Mouse (Mus musculus) heart, embryonic 12.5 days (tissue): Measurements from ENCODE around the gene Plxnb1. TPM values are rescaled to one million over a fixed set of nuclear protein-coding genes. Genes with fewer than 3 reads are reported as not detected.

Experiments
- ATAC-seq: fragments of 200-750 bp; cut with Nextera tagmentation; 2 replicates; pipeline ENCODE4 v1.8.0; 2017; ENCODE audit warnings: moderate TSS enrichment, moderate library complexity; ENCODE audit not compliant: insufficient number of reproducible peaks, low FRiP score
- H3K27ac ChIP-seq: fragments of 300-500 bp; sonication (generic); 2 replicates; pipeline ENCODE4 v1.5.1; 2016; ENCODE audit warnings: mild to moderate bottlenecking, moderate library complexity; ENCODE audit not compliant: poor library complexity, severe bottlenecking
- H3K27me3 ChIP-seq: fragments of 300-500 bp; sonication (generic); replicated peaks from 2 replicates; pipeline ENCODE4 v1.6.1; 2016; ENCODE audit warnings: mild to moderate bottlenecking, moderate library complexity
- H3K36me3 ChIP-seq: fragments of 300-500 bp; sonication (generic); 2 replicates; pipeline ENCODE4 v1.6.1; 2016; ENCODE audit warnings: mild to moderate bottlenecking, moderate library complexity
- H3K4me1 ChIP-seq: fragments of 300-500 bp; sonication (generic); replicated peaks from 2 replicates; pipeline ENCODE4 v1.6.1; 2016; ENCODE audit warnings: mild to moderate bottlenecking
- H3K4me2 ChIP-seq: fragments of 300-500 bp; sonication (generic); 2 replicates; pipeline ENCODE4 v1.6.1; 2016; ENCODE audit warnings: mild to moderate bottlenecking, moderate library complexity
- H3K4me3 ChIP-seq: fragments of 300-500 bp; sonication (generic); 2 replicates; pipeline ENCODE4 v1.5.1; 2016; ENCODE audit warnings: mild to moderate bottlenecking
- H3K9ac ChIP-seq: fragments of 300-500 bp; sonication (generic); 2 replicates; pipeline ENCODE4 v1.6.1; 2016; ENCODE audit warnings: mild to moderate bottlenecking, moderate library complexity
- H3K9me3 ChIP-seq: fragments of 300-500 bp; sonication (generic); replicated peaks from 2 replicates; pipeline ENCODE4 v1.6.1; 2016; ENCODE audit warnings: mild to moderate bottlenecking, moderate library complexity
- WGBS: fragments of 180-500 bp; shearing (Covaris S2); methylation state at CpG from one replicate; pipeline ENCODE4 v1.1.7; 2016; 5-methylcytosine and 5-hydroxymethylcytosine counted together
- polyA plus RNA-seq: library from polyadenylated mRNA; unstranded; fragments of >200 nt; fragmentation: Nextera tagmentation; extraction: Ambion mirVana; gene quantifications from 2 replicates; pipeline ENCODE4 v1.2.1, GENCODE M21; 2016

The Plxnb1 gene
- polyA plus RNA-seq, result 11.1 and 11.7 TPM in 2 replicates

DNA sequence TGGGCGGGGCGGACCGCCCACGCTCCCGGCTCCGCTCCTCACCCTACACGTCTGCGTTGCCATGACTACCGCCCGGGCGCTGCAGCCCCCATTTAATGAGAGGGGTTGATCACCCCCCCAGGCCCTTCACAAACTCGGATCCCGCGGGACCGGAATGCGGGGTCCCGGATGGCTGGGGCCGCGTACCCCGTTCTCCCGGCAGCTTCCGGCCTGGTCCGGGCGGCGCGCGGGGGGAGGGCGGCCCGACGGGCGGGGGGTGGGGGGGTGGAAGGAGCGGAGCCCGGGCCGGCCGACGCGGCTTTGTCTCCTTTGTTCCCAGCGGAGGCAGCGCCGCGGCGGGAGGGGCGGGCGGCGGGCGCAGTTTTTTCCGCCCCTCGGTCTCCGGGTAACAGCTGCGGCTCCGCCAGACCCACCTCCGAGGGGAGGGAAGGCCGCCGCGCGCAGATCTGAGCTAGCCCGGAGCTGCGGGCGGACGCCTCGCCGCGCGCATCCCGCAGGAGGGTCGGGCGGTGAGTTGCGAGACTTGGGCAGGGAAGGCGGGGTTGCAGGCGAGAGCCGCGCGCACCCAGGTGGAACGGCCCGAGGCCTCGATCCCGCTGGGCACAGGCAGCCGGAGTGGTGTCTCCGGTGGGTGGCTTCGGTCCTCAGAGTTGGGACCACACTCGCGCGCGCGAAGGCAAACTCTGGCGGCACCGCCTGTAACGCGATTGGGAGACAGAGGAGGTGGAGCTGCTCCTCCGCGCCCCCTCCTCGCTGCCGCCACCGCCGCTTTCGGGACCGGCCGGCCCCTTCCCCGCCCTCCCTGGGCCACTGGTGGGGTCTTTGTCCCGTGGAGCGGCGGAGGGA lies at the start of gene Plxnb1:
TSS of gene Plxnb1 (plus strand) at position 253 of the 846 bp plus-strand sequence.
- Histone ChIP-seq H3K4me2 (peak within 1 kb of the TSS; percentile 83), H3K27me3 (no peaks in the 10 kb centered on the region), H3K9ac (peak within 1 kb of the TSS; percentile 97), H3K27ac (peak within 1 kb of the TSS; percentile 99), H3K4me3 (peak within 1 kb of the TSS; percentile 85), H3K9me3 (no peaks in the 10 kb centered on the region), H3K4me1 (peaks cover 66% of the 10 kb centered on the region), H3K36me3 (peaks cover 27% of the 10 kb centered on the region)
- under 1% methylated on average over 79 of the region's 102 CpGs for WGBS
- ATAC-seq, result peak; percentile 51

DNA sequence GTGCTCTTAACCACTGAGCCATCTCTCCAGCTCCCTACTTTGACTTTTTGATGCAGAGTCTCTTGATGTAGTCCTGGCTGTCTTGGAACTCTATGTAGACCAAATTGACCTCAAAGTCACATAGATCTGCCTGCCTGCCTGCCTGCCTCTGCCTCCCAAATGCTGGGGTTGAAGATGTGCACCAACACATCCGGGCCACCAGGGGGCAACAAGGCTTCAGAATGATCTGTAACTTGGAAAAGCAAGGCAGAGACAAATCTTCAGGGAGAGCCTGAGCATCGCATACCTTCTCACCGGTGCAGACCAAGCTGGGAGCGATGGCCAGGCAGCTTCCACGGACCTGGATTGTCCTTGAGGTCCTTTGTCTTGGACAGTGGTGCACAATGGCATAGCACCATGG lies 48.9 kb upstream of the Plxnb1 start:
- H3K36me3 ChIP-seq, result peaks cover 25% of the 10 kb centered on the region
- 35% methylated on average over 5 of the region's 5 CpGs for WGBS
- no peak overlapping the region for H3K4me3 ChIP-seq
- H3K27me3 ChIP-seq, result no peaks in the 10 kb centered on the region
- H3K4me2 ChIP-seq, result no peak overlapping the region
- no peaks in the 10 kb centered on the region for H3K9me3 ChIP-seq
- peaks cover 6% of the 10 kb centered on the region for H3K4me1 ChIP-seq
- no peak for ATAC-seq
- H3K9ac ChIP-seq, result no peak overlapping the region
- H3K27ac ChIP-seq, result no peak overlapping the region

DNA sequence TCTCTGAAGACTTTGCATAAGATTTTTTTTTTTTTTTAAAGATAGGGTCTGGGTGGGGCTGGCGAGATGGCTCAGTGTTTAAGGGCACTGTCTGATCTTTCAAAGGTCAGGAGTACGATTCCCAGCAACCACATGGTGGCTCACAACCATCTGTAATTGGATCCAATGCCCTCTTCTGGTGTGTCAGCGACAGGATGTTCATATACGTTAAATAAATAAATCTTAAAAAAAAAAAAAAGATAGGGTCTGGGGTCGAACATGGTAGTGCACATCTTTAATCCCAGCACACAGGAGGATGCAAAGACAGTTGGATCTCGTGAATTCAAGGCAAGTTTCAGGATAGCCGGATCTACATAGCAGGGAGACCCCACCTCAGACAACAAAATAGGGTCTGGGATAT lies 45.9 kb upstream of the Plxnb1 start:
- Histone ChIP-seq H3K36me3 (peaks cover 37% of the 10 kb centered on the region), H3K9me3 (no peaks in the 10 kb centered on the region), H3K4me2 (no peak overlapping the region), H3K27ac (no peak overlapping the region), H3K9ac (no peak overlapping the region), H3K4me1 (peaks cover 4% of the 10 kb centered on the region), H3K4me3 (no peak overlapping the region), H3K27me3 (no peaks in the 10 kb centered on the region)
- no peak for ATAC-seq
- WGBS, result 76% methylated on average over 7 of the region's 7 CpGs

DNA sequence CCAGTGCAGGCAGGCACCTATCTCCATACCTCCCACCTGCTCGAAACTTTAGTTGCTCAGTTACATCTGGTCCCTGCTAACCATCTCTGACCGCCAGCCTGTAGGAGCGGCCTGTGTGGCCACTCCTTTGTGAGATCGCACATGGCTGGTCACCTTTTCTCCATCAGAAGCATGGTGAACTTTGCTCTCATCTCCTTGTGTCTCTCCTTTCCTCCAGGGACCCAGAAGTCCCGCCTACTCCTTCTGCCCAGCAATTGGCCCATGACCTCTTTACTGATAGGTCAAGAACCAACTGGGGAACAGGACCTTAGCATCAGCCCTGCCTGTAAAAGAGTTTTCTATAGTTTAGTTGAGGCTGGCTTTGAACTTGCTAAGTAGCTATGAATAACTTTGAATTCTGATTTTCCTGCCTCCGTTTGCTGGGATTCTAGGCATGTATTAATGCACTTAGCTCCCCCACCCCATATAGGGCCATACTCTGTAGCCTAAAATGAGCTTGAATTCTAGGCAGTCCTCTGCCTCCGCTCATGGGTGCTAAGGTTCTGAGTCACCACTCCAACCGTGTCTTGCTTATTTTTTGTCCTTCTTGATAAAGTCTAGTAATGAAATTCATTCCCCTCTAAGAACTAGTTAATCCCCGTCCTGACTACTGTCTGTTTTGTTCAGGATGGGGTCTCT lies 45.1 kb upstream of the Plxnb1 start:
- no peaks in the 10 kb centered on the region for H3K27me3 ChIP-seq
- no peak overlapping the region for H3K27ac ChIP-seq
- no peak overlapping the region for H3K4me2 ChIP-seq
- no peak overlapping the region for H3K4me3 ChIP-seq
- H3K4me1 ChIP-seq, result peaks cover 10% of the 10 kb centered on the region
- 82% methylated on average over 9 of the region's 9 CpGs for WGBS
- ATAC-seq, result no peak
- H3K36me3 ChIP-seq, result peaks cover 34% of the 10 kb centered on the region
- H3K9me3 ChIP-seq, result no peaks in the 10 kb centered on the region
- no peak overlapping the region for H3K9ac ChIP-seq

DNA sequence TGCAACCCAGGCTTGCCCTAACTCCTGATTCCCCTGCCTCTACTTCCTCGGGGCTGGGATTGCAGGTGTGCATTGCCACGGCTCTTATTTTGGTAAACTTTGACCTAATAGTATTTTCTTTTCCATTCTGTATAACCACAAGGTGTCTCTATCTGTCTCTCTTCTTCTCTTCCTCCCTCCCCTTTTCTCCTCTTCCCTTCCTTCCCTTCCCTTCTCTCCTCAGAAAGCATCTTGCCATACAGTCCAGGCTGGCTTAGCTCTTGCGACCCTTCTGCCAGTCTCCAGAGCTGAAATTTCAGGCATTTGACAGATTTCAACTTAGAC lies 44.6 kb upstream of the Plxnb1 start:
- Histone ChIP-seq H3K4me3 (no peak overlapping the region), H3K36me3 (peaks cover 34% of the 10 kb centered on the region), H3K27ac (no peak overlapping the region), H3K4me1 (peaks cover 15% of the 10 kb centered on the region), H3K9me3 (no peaks in the 10 kb centered on the region), H3K9ac (no peak overlapping the region), H3K27me3 (no peaks in the 10 kb centered on the region), H3K4me2 (no peak overlapping the region)
- WGBS, result 78% methylated on average over 3 of the region's 3 CpGs
- ATAC-seq, result no peak

DNA sequence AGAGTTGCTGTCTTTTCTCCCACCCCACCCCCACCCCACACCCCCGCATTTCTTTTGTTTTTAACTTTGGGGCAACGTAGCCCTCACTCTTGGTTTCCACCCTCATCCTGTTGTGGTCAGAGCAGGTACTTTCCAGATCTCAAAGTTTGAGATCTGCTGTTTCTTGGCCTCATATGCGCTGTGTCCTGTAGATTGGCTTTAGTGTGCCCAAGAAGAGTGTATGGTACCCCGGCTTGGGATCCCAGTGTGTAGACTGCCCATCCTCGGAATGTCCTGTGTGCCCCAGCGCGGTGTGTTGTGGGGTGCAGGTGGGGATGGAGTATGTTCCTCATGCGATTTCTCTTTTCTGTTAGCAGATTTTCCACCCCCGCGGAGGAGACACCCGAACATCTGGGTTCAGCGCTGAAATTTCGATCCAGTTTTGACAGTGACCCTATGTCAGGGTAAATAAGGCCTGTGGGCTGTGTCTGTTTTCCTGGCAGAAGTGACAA lies 44.1 kb upstream of the Plxnb1 start:
- Histone ChIP-seq H3K4me3 (no peak overlapping the region), H3K36me3 (peaks cover 36% of the 10 kb centered on the region), H3K9me3 (no peaks in the 10 kb centered on the region), H3K9ac (no peak overlapping the region), H3K27me3 (no peaks in the 10 kb centered on the region), H3K27ac (no peak overlapping the region), H3K4me1 (peaks cover 15% of the 10 kb centered on the region), H3K4me2 (no peak overlapping the region)
- WGBS, result 90% methylated on average over 13 of the region's 13 CpGs
- no peak for ATAC-seq

DNA sequence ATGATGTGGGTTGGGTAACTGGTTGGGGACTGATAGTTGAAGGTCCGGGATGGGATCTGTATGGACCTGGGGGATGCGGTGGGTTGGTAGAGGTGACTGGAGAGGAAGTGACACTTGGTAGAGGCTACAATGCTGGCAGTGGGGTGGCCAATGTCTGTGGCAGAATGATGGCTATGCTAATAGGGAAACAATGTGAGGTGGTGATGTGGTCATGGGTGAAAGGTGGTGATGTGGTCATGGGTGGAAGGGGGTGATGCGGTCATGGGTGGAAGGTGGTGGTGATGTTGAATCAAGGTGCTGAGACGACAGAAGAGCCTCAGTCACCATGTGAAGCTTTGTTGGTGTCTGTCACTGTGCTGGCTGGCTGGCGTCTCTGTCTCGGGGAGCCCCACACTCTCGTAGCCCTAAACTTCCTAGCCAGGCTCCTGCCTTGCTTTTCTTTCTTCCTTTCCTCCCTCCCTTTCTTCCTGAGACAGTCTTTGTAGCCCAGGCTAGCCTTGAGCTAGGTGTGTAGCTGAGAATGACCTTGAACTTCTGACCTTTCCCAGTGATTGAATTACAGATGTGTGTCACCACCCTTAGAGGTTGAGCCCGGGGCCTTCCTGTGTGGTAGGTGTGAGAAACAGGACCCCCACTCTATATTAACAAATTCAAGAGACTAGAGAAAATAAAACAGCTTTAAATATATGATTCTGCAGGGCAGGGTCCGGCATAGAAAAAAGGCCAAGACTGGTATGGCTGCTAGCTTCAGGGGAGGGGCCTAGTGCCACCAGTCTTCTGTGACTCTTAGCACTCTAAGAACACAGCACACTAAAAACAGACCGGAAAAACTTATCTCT lies 43.3 kb upstream of the Plxnb1 start:
- 90% methylated on average over 10 of the region's 10 CpGs for WGBS
- H3K36me3 ChIP-seq, result peaks cover 39% of the 10 kb centered on the region
- H3K27ac ChIP-seq, result no peak overlapping the region

DNA sequence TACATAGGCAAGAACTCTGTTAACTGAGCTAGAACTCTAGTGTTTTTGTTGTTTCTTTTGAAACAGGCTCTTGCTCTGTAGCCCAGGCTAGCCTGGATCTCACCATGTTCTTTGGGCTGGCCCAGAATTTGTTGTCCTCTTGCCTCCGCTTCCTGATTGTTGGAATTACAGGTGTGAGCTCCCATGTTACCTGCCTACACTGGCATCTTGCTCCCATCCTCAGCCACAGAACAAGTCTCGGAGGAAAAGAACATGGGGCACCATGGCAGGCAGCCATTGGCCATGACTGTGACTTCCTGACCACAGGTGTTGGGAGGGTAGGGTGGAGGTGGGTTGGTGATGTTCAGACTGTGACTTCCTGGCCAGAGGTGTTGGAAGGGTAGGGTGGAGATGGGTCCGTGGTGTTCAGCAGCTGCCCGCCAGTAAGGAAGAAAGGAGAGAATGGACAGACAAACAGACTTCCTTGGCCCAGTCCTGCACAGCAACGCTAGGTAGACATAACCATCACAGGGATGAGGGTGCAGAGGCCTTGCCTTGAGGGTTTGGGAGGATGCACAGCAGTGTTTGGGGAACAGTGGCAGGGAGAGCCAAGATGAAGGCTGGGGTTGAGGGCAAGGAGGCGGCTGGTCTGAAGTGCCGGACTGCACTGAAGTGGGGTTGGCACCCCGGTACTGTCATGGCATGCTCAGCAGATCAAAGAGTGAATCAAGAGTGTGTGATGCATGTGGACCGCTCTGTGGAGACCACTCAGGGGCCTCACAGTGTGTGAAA lies 42.5 kb upstream of the Plxnb1 start:
- WGBS, result 87% methylated on average over 9 of the region's 9 CpGs
- no peak overlapping the region for H3K27ac ChIP-seq
- ATAC-seq, result no peak
- H3K4me3 ChIP-seq, result no peak overlapping the region
- H3K4me2 ChIP-seq, result no peak overlapping the region
- H3K36me3 ChIP-seq, result peaks cover 47% of the 10 kb centered on the region
- H3K27me3 ChIP-seq, result no peaks in the 10 kb centered on the region
- no peaks in the 10 kb centered on the region for H3K9me3 ChIP-seq
- peaks cover 15% of the 10 kb centered on the region for H3K4me1 ChIP-seq
- no peak overlapping the region for H3K9ac ChIP-seq

More for the DNA sequence above, 43.3 kb upstream of the Plxnb1 start:
- no peak overlapping the region for H3K4me3 ChIP-seq
- H3K9ac ChIP-seq, result no peak overlapping the region
- H3K4me1 ChIP-seq, result peaks cover 15% of the 10 kb centered on the region
- H3K27me3 ChIP-seq, result no peaks in the 10 kb centered on the region
- no peak overlapping the region for H3K4me2 ChIP-seq
- ATAC-seq, result no peak
- no peaks in the 10 kb centered on the region for H3K9me3 ChIP-seq

DNA sequence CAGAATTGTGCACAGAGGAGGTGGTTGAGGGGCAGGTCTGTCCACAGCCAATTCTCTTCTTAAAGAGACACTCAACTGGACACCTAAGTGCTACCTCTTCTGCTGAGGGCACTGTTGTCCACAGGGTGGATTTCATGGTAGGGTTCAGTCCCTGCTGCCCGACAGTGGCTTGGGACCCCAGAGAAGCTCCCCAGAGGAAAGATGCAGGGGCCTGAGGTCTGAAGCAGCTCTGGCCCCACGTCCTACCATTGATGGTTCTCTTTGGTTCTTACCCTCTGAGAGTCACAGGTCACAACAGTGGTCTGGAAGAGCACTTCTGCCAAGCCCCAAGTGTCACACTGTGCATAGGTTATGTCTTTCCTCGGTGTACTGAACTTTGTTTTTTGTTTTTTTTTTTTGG lies 41.8 kb upstream of the Plxnb1 start:
- 85% methylated on average over 3 of the region's 3 CpGs for WGBS
- H3K36me3 ChIP-seq, result peaks cover 49% of the 10 kb centered on the region
- no peak for ATAC-seq

DNA sequence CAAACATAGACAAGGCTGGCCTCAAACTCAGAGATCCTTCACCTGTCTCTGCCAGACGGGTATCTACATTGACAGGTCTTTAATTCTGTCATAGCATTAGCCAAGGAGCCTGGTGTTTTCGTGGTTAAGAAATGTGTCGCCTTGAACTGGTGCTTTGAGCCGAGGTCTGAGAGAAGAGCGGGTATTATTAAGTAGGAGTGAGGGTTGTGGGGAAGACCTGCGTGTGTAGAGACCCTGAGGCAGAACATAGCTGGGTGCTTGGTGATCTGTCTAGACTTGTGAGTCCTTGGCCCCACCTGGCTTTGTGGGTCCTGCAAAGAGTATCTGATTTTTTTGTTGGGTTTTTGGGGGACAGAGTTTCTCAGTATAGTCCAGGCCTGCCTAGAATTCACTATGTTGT lies 41.3 kb upstream of the Plxnb1 start:
- 0 out of 2 replicates have a peak overlapping the region, but pooled peaks have one; percentile 77 for H3K27ac ChIP-seq
- no peaks in the 10 kb centered on the region for H3K27me3 ChIP-seq
- H3K4me3 ChIP-seq, result no peak overlapping the region
- no peak overlapping the region for H3K4me2 ChIP-seq
- peaks cover 48% of the 10 kb centered on the region for H3K36me3 ChIP-seq
- WGBS, result 70% methylated on average over 6 of the region's 6 CpGs
- no peak for ATAC-seq
- peaks cover 21% of the 10 kb centered on the region for H3K4me1 ChIP-seq
- no peaks in the 10 kb centered on the region for H3K9me3 ChIP-seq
- no peak overlapping the region for H3K9ac ChIP-seq

More for the DNA sequence above, 41.8 kb upstream of the Plxnb1 start:
- H3K4me2 ChIP-seq, result no peak overlapping the region
- no peaks in the 10 kb centered on the region for H3K27me3 ChIP-seq
- H3K9me3 ChIP-seq, result no peaks in the 10 kb centered on the region
- H3K27ac ChIP-seq, result no peak overlapping the region
- no peak overlapping the region for H3K9ac ChIP-seq
- H3K4me1 ChIP-seq, result peaks cover 16% of the 10 kb centered on the region
- H3K4me3 ChIP-seq, result no peak overlapping the region
